Mouse (Mus musculus): ENCODE results near the gene Wnt4. TPM values are rescaled to one million over a fixed set of nuclear protein-coding genes. Genes with fewer than 3 reads are reported as not detected.

Gene Wnt4
- polyA plus RNA-seq, 1 experiment from 2014 or later, result 0.78 TPM

DNA sequence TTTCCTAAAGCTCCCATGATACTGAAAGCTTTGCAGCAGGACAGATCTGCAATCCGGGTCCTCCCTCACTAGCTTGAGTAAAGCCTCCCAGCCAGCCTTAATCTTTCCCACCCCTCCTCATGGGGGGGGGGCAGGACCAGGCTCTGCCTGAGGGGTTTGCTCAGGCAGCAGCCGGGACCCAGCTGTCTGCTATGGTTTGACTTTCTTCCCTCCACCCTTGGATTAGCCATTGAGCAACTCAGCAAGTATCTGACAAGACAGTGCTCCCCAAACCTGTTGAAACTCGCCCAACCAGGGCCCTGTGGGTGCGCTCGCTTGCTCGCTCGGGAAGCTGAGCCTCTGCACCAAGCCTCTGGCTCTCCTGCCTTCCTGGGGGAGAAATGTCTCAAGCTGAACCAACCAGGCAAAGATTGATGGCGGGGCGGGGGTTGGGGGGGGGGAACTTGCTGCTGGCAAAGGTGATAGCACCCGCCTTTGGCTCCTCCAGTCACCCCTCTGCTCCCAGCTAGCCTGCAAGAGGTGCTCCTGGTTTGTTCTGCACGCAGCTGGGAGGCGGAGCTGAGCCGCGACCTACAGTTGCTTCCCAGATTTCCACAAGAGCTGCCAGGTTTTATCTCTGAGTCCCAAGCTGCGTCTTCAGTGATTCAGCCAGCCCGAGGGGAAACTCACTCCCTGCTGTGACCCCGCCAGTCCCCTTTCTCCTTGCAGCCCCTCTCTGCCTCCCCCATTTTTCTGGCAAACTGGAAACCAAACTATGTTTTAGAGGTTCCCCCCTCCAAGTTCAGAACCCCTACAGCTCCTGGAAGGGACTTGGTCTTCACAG lies 5.5 kb downstream of the Wnt4 start:
- Histone ChIP-seq H3K4me3 (no peak overlapping the region), H3K4me1 (peaks cover 10% of the 10 kb centered on the region), H3K9ac (replicated peaks) (no peak overlapping the region), H3K36me3 (no peaks in the 10 kb centered on the region), H3K9me3 (no peaks in the 10 kb centered on the region), H3K27me3 (peaks cover 46% of the 10 kb centered on the region), H3K4me2 (replicated peaks) (no peak overlapping the region), H3K27ac (replicated peaks) (no peak overlapping the region)
- ATAC-seq (replicated peaks), result no peak
- 12% methylated on average over 17 of the region's 17 CpGs for WGBS

DNA sequence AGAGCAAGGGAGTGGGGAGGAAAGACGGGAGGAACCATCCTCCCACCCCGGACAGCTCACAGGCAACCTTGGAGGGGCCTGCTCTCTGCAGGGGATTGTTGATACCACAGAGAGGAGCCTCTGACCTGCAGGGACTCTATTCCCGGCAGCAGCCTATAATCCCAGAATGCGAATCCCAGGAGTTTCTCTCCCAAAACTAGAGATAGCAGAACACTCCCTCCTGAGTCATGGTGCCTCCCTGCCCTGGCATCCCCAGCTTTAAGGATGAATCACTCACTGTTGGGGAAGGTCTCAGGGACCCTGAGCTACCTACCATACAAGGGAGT lies 6.1 kb downstream of the Wnt4 start:
- Histone ChIP-seq H3K9ac (replicated peaks) (no peak overlapping the region), H3K27me3 (peaks cover 40% of the 10 kb centered on the region), H3K4me1 (peaks cover 5% of the 10 kb centered on the region), H3K4me2 (replicated peaks) (no peak overlapping the region), H3K27ac (replicated peaks) (no peak overlapping the region), H3K36me3 (no peaks in the 10 kb centered on the region), H3K9me3 (no peaks in the 10 kb centered on the region), H3K4me3 (no peak overlapping the region)
- WGBS, result 3% methylated on average over 4 of the region's 4 CpGs
- ATAC-seq (replicated peaks), result no peak

DNA sequence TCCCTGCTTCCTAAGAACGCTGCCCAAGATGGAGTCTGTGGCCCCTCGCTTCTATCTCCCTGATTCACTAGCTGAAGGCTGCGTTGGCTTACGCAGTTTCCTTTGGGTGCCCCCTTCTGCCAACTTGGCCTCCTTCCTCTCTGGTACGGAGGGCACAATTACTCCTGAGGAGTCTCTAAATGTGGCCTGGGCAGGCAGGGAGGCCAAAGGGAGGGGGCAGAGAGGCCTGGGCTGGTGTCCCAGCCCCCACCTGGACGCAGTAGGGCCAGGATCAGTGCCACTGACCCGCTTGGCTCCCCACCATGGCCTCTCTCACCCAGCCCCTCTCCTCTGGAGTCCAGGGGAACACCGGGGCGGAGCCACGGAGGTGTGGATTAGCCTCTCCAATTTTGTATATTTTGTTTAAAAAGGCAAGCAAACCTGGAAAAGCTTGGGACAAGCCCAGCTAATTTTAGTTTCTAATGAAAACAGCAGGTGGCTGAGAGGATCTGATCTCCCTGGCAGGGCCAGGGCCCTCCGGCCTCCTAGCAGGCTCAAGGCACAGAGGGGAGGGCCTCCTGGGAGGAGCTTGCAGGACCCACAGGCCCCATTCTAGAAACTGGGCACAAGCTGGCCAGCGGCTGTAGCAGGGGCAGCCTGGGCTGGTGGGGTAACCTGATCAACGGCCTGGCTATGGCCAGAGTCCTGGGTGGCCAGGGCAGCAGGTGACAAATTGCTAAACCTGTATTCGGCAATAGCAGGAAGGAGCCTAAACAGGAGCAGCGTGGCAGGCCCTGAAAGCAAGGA lies 8.8 kb downstream of the Wnt4 start:
- WGBS, result 73% methylated on average over 15 of the region's 15 CpGs

DNA sequence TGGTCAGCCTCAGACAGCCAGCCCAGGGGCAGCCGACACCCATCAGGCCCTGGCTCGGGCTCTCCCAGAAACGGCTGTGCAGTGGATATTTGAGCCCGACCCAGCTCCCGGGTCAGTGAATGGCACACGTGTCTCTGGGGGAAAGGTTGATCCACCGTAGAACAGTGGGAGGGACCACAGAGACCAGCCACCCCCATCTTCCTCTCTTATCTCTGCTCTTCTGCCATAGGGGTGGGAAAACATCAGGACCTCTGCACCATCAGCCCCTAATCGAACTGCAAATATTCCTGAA lies 9.3 kb downstream of the Wnt4 start:
- Histone ChIP-seq H3K9ac (replicated peaks) (no peak overlapping the region), H3K27me3 (peaks cover 18% of the 10 kb centered on the region; the same call in 1 of the 2 replicates), H3K4me1 (no peaks in the 10 kb centered on the region), H3K27ac (replicated peaks) (no peak overlapping the region), H3K36me3 (no peaks in the 10 kb centered on the region), H3K4me2 (replicated peaks) (no peak overlapping the region), H3K9me3 (no peaks in the 10 kb centered on the region), H3K4me3 (no peak overlapping the region)
- ATAC-seq (replicated peaks), result no peak
- whole genome bisulfite sequencing, result 68% methylated on average over 8 of the region's 8 CpGs

More for the DNA sequence above, 8.8 kb downstream of the Wnt4 start:
- Histone ChIP-seq H3K27ac (replicated peaks) (no peak overlapping the region), H3K27me3 (peaks cover 22% of the 10 kb centered on the region; the same call in 1 of the 2 replicates), H3K4me2 (replicated peaks) (no peak overlapping the region), H3K36me3 (no peaks in the 10 kb centered on the region), H3K9ac (replicated peaks) (no peak overlapping the region), H3K4me3 (no peak overlapping the region), H3K4me1 (no peaks in the 10 kb centered on the region), H3K9me3 (no peaks in the 10 kb centered on the region)
- no peak for ATAC-seq (replicated peaks)

DNA sequence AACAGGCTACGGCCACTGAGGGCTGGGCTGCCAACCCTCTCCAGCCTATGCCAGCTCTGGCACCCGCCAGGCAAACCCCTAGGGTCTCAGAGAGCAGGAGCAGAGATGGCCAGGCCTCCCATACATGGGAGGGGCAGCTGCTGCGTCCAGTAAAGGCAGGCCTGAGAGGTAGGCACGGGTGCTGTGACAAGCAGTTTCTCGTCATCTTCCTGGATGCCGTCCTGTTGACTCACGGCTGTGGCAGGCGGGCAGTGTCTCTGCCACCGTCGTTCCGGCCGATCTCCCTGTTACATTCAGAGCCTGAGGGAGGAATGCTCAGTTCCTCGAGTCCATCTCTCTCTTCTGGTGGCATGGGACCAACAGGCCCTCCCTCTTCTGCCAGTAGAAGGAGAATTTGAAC lies 9.9 kb downstream of the Wnt4 start:
- H3K27ac ChIP-seq (replicated peaks), result no peak overlapping the region
- ATAC-seq (replicated peaks), result no peak
- H3K4me3 ChIP-seq, result no peak overlapping the region
- no peaks in the 10 kb centered on the region for H3K36me3 ChIP-seq
- no peak overlapping the region for H3K4me2 ChIP-seq (replicated peaks)
- no peak overlapping the region for H3K9ac ChIP-seq (replicated peaks)
- peaks cover 15% of the 10 kb centered on the region; the same call in 1 of the 2 replicates for H3K27me3 ChIP-seq
- WGBS, result 75% methylated on average over 13 of the region's 13 CpGs
- no peaks in the 10 kb centered on the region for H3K4me1 ChIP-seq
- no peaks in the 10 kb centered on the region for H3K9me3 ChIP-seq

DNA sequence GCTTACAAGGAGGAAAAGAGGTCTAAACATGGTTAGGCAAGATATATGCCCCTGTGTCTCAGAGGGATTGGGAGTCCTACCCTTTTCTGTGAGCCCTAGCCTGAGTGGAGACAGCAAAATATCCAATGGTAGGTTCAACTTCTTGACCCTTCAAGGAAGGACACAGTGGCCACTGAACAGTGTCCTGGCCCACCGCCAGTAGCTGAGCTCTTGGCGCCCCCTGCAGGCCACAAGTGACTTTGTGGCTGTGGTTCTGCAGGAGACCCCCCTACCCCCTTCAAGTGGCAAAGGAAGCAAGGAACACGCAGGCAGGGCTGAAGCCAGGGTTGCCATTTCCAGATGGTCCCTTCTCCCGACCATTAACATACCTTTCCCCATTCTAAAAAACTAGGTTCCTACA lies 10.5 kb downstream of the Wnt4 start:
- ATAC-seq (replicated peaks), result no peak
- H3K4me2 ChIP-seq (replicated peaks), result no peak overlapping the region
- no peak overlapping the region for H3K4me3 ChIP-seq
- H3K36me3 ChIP-seq, result no peaks in the 10 kb centered on the region
- no peaks in the 10 kb centered on the region for H3K9me3 ChIP-seq
- WGBS, result 1% methylated on average over 4 of the region's 4 CpGs
- H3K27me3 ChIP-seq, result peaks cover 8% of the 10 kb centered on the region; the same call in 1 of the 2 replicates
- no peak overlapping the region for H3K27ac ChIP-seq (replicated peaks)
- H3K4me1 ChIP-seq, result no peaks in the 10 kb centered on the region
- no peak overlapping the region for H3K9ac ChIP-seq (replicated peaks)

DNA sequence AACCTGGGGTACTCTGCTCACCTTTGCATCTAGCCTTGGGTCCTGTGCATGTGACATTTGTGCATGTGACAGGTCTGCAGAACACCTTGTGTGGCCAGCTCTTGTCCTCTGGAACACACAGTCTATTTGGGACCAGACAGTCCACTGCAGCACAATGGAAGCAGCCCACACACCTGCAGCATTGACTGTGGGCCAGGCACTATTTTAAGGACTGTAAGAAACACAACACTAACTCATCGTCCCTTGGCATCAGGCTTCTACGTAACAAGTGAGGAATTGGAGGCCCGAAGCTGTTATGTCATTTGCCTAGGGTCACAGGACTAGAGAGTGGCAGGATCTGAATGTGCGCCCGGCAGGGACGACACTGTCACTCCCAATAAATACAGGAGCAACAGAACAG lies 12.4 kb downstream of the Wnt4 start:
- Histone ChIP-seq H3K4me1 (no peaks in the 10 kb centered on the region), H3K4me3 (no peak overlapping the region), H3K9me3 (no peaks in the 10 kb centered on the region), H3K27ac (replicated peaks) (no peak overlapping the region), H3K36me3 (no peaks in the 10 kb centered on the region), H3K27me3 (no peaks in the 10 kb centered on the region), H3K4me2 (replicated peaks) (no peak overlapping the region), H3K9ac (replicated peaks) (no peak overlapping the region)
- 88% methylated on average over 6 of the region's 6 CpGs for WGBS
- ATAC-seq (replicated peaks), result no peak

DNA sequence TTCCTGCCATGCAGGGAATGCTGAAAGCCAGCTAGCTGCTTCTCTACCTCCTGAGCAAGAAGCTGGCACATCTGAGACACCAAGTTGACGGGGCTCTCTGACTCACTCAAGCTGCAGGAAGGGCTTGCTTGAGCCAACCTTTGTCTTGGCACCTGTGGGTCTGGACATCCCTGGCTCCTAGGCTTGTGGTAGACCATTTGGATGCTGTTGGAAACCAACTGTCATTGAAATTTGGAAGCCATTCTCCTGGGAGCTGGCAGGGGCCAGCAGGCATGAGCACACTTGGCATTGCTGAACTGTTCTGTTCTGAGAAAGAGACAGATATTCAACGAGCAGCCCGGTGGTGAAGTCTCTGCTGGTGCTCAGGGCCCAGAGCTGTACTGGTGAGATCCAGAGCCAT lies 13.0 kb downstream of the Wnt4 start:
- no peaks in the 10 kb centered on the region for H3K4me1 ChIP-seq
- H3K27ac ChIP-seq (replicated peaks), result no peak overlapping the region
- no peaks in the 10 kb centered on the region for H3K27me3 ChIP-seq
- ATAC-seq (replicated peaks), result no peak
- no peak overlapping the region for H3K4me3 ChIP-seq
- no peaks in the 10 kb centered on the region for H3K36me3 ChIP-seq
- H3K9me3 ChIP-seq, result no peaks in the 10 kb centered on the region
- no peak overlapping the region for H3K4me2 ChIP-seq (replicated peaks)
- WGBS, result 73% methylated on average over 3 of the region's 3 CpGs
- H3K9ac ChIP-seq (replicated peaks), result no peak overlapping the region

DNA sequence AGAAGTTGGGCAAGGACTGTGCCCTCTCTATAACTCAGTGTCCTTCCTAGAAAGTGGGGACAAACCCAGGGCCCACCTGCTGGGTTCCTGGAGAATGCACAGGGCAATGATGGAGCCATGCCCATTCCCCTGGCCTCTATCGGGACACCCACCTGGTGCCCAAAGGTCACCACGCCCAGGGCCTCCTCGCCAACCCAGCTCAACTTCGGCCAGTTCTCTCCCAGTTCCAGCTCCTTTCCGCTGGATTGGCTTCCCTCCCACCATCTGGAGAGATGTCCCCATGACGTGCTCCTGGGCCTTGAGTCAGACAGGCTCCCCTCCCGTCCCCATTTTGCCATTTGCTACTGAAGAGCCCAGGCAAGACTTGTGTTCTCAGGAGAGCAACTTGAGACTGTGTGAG lies 15.3 kb downstream of the Wnt4 start:
- H3K4me3 ChIP-seq, result no peak overlapping the region
- H3K9me3 ChIP-seq, result no peaks in the 10 kb centered on the region
- WGBS, result 88% methylated on average over 7 of the region's 7 CpGs
- H3K4me1 ChIP-seq, result no peaks in the 10 kb centered on the region
- no peak overlapping the region for H3K4me2 ChIP-seq (replicated peaks)
- H3K9ac ChIP-seq (replicated peaks), result no peak overlapping the region
- H3K27me3 ChIP-seq, result no peaks in the 10 kb centered on the region
- H3K27ac ChIP-seq (replicated peaks), result no peak overlapping the region
- H3K36me3 ChIP-seq, result no peaks in the 10 kb centered on the region
- ATAC-seq (replicated peaks), result no peak

DNA sequence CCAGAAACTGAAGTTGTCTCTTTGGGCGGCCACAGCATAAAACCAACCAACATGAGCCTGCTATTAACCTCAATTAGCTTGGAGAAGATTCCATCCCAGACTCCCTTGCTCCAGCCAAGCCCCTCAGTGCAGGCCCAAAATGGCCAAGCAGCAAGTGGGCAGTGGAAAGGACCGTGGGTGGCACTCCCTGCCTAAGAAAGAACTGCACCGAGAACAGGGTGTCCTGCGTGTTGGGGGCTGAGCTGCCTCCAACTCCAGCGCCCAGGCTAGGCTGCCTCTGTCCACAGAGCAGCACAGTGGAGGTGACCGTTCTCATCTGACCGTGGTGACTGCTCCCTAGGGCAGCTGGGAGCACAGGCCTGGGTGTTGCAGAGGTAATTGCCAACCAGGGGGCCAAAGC lies 16.7 kb downstream of the Wnt4 start:
- Histone ChIP-seq H3K9ac (replicated peaks) (no peak overlapping the region), H3K4me2 (replicated peaks) (no peak overlapping the region), H3K36me3 (no peaks in the 10 kb centered on the region), H3K27me3 (no peaks in the 10 kb centered on the region), H3K9me3 (no peaks in the 10 kb centered on the region), H3K27ac (replicated peaks) (no peak overlapping the region), H3K4me3 (no peak overlapping the region), H3K4me1 (no peaks in the 10 kb centered on the region)
- WGBS, result 90% methylated on average over 7 of the region's 7 CpGs
- ATAC-seq (replicated peaks), result no peak

DNA sequence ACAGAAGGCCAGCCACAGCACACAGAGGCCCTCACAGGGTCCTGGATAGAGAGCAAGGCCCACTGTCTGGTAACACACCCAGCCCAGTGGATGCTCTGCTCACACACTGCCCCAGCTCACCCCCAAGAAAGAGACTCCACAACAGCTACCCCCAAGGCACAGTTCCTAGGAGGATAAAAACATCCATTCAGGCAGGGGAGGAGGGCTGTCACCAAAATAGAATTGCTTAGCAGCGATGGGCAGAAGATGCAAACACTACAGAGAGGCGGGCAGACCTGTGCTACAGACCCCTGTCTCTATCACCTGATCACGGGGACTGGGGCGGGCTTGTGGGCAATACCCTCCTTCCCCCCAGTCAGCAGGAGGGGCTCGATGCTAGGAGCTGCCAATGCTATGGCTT lies 17.2 kb downstream of the Wnt4 start:
- ATAC-seq (replicated peaks), result no peak
- H3K27ac ChIP-seq (replicated peaks), result no peak overlapping the region
- WGBS, result 77% methylated on average over 5 of the region's 5 CpGs
- H3K36me3 ChIP-seq, result no peaks in the 10 kb centered on the region
- no peak overlapping the region for H3K4me2 ChIP-seq (replicated peaks)
- H3K27me3 ChIP-seq, result no peaks in the 10 kb centered on the region
- no peak overlapping the region for H3K4me3 ChIP-seq
- H3K4me1 ChIP-seq, result no peaks in the 10 kb centered on the region
- no peaks in the 10 kb centered on the region for H3K9me3 ChIP-seq
- no peak overlapping the region for H3K9ac ChIP-seq (replicated peaks)

DNA sequence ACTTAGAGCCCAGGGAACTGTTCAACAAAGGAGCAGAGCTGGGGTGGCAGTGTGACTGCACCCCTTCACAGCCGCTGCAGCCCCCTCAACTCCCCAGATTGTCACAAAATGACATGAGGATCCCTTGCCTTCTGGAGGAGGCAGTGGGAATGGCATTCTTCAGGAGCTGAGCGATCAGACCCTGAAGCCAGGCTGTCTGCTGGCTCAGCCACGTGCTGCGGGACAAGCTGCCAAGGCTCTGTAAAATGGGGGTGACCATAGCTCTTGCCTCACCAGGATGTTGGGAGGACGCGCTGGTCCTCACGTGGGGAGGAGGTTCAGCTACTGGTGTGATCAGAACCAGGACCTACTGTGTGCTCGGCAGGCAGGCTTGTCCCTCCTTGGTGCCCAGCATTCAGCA lies 17.7 kb downstream of the Wnt4 start:
- no peaks in the 10 kb centered on the region for H3K27me3 ChIP-seq
- no peak overlapping the region for H3K9ac ChIP-seq (replicated peaks)
- no peak overlapping the region for H3K4me3 ChIP-seq
- no peaks in the 10 kb centered on the region for H3K4me1 ChIP-seq
- no peak overlapping the region for H3K27ac ChIP-seq (replicated peaks)
- H3K36me3 ChIP-seq, result no peaks in the 10 kb centered on the region
- ATAC-seq (replicated peaks), result no peak
- H3K4me2 ChIP-seq (replicated peaks), result no peak overlapping the region
- WGBS, result 83% methylated on average over 8 of the region's 8 CpGs
- no peaks in the 10 kb centered on the region for H3K9me3 ChIP-seq

DNA sequence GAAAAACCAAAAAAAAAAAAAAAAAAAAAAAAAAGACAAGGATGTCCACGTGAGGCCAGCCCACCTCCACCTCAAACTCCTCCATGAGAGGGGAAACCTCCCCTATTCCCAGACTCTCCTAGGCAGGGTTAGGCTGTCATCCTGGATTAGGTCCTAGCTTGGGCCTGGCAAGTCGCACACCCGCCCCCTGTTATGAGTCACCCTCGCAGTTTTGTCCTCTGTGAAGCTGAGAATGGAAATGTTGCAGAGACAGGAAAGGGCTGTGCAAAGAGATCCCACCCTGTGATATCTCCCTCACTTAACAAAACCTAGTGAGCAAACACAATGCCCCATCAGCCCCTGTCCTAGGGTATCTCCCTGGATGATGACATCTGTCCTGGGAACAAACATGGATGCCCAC lies 20.3 kb downstream of the Wnt4 start:
- Histone ChIP-seq H3K36me3 (no peaks in the 10 kb centered on the region), H3K9ac (replicated peaks) (no peak overlapping the region), H3K9me3 (no peaks in the 10 kb centered on the region), H3K4me1 (peaks cover 15% of the 10 kb centered on the region), H3K4me3 (no peak overlapping the region), H3K4me2 (replicated peaks) (no peak overlapping the region), H3K27ac (replicated peaks) (no peak overlapping the region), H3K27me3 (no peaks in the 10 kb centered on the region)
- WGBS, result 90% methylated on average over 4 of the region's 4 CpGs
- ATAC-seq (replicated peaks), result no peak

Measured in forebrain, embryonic 15.5 days (tissue).